Mouse (Mus musculus) brain, embryonic 14.5 days (tissue): ENCODE results near the gene Ephb4.

ENCODE experiments used
- CTCF ChIP-seq: fragments of 200-500 bp; IDR thresholded peaks from 2 replicates; pipeline ENCODE4 v1.5.1; 2012; ENCODE audit warnings: inconsistent platforms, mild to moderate bottlenecking, moderate library complexity, borderline replicate concordance; ENCODE audit not compliant: insufficient read depth, insufficient read length; ENCODE audit errors: extremely low read depth
- POLR2A ChIP-seq: fragments of 200-500 bp; IDR thresholded peaks from 2 replicates; pipeline ENCODE4 v1.6.1; 2012; ENCODE audit warnings: mild to moderate bottlenecking, inconsistent platforms, borderline replicate concordance; ENCODE audit not compliant: poor library complexity, insufficient read depth, insufficient read length, severe bottlenecking; ENCODE audit errors: extremely low read depth

- no peak for TF ChIP-seq CTCF
- TF ChIP-seq POLR2A = no peak
These were observed 19.0 kb upstream of the Ephb4 start for GRCm38 (mm10) chr5:137330910-137331309.
